Mouse (Mus musculus) gastrocnemius, postnatal 10 days (tissue): Measurements from ENCODE around the gene Cdsn. TPM values are rescaled to one million over a fixed set of nuclear protein-coding genes. Genes with fewer than 3 reads are reported as not detected.
A peak's percentile ranks its signal among the peaks of the same experiment; 100 is the strongest.

ENCODE experiments used
- DNase-seq: peaks from one replicate; pipeline ENCODE4 v3.0.0; 2021; ENCODE audit warnings: mixed read lengths
- total RNA-seq, 2 experiments: library from RNA; stranded (reverse); gene quantifications; 2 replicates each; pipeline ENCODE4 v1.2.3; 2021

Gene Cdsn
- total RNA-seq, 2 experiments from 2014 or later = 0.14 to 0.19 TPM

DNA sequence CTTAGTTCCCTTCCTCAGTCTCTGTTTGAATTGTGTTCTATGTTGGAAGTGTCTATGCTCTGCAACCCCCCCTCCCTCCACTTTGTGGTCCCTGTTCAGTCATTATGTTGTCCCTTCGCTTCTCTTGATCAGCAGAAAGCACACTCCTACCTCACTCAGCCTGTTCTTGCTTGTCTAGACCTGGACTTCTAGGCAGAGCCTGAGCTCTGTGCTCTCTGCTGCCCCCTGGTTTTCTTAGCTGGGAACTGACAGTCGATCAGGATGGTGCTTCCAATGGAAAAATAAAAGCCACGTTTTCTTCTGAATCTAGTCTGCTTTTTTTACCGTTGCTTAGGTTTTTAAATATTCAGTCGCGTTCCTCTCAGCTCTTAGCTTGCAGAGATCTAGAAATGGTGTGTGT is 17.6 kb upstream of the Cdsn start:
- peak; percentile 72 for DNase-seq

DNA sequence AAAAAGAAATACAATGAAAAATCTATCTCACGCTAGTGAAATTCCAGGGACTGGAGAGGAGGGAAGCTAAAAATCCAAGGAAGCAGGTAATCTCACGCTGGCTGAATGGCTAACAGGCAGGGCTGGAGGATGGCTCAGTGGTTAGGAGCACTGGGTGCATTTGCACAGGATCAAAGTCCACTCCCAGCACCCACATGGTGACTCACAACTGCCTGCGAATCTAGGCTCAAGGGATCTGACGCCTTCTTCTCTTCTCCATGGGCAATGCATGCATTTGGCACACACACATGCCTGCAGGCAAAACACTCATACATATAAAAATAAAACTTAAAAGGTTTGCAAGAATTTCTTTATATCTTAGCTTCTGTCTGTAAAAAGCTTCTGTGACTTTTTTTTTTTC is 14.5 kb upstream of the Cdsn start:
- no peak for DNase-seq

DNA sequence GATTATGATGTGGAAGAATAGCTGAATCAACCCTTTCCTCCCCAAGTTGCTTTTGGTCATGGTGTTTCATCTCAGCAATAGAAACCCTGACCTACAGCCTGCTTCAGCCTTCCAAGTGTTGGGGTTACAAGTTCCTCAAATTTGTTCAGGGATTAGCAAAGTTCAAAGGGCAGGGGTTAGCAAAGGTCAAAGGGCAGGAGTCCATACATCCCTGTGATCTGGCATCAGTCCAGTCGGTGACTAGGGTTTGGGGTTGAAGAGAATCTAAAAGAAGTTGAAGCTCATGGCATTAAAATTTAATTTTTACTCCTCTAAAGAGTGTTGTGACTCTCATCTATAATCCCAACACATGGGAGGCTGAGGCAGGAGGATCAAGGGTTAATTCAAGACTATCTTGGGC is 13.5 kb upstream of the Cdsn start:
- DNase-seq = no peak

DNA sequence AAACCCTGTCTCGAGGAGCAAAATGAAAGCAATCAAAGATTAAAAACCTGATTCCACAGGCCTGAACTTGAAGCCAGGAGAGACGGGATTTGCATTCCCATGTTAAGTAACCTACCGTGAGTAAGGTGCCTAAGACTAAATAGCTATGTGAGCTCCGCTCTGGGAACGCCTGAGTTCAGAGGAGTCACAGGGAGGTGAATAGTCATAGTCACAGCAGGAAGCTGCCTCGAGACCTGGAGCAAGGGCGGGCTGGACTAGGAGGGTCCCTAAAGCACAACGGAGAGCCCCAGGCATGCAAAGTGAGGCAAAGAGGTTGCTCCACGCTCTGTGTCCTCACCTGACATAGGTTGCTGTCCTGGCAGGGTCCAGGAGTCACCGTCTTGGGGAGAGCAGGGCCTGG is 12.4 kb upstream of the Cdsn start:
- DNase-seq = no peak

DNA sequence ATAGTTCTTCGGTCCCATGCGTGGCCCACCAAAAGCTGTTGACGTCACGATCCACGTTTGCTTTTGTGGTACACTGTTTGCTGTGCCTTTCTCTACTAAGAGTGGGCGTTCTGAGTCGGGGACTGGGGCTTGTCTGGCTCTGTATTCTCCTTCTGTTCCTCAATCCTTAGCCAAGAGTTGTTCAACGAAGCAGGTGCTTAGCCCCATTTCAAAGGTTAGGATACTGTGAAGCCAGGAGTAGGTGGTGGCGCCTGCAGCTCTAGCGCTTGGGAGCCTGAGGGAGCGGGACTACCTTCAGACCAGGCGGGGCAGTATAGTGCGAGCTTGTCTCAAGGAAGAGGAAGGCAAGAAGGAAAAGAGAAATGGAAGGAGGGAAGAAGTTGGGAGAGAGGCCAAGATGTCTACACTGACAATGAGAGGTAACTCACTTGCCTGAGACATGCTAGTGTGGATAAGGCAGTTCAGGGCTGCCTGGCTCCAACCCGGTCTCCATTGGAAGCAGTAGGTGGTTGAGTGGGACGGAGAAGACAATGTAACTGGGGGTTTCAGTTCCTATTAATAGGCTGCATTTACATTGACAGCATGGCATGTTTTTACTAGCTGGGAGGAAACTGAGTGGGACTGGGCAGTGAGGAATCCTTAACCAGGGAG is 9.0 kb upstream of the Cdsn start:
- DNase-seq = no peak

DNA sequence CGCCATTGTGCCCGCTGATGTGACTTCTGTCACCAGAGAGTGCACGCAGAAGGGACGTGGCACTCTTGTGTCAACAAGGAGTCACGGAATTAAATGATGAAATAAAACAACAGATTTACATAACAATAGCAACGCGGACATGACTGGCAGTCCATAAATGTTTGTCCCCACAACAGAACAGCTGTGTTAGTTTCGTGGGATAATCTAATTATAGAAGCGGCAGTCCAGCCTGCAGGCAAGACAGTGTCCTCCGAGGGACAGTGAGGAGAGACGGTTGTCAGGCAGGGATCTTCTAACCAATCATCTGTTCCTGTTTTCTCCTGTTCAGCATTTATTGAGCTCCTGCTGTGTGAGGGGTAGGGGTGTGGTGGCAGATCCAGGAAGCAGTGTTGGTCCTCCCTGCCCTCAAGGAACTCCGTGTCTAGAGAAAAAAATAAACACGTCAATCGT is 8.5 kb upstream of the Cdsn start:
- no peak for DNase-seq

DNA sequence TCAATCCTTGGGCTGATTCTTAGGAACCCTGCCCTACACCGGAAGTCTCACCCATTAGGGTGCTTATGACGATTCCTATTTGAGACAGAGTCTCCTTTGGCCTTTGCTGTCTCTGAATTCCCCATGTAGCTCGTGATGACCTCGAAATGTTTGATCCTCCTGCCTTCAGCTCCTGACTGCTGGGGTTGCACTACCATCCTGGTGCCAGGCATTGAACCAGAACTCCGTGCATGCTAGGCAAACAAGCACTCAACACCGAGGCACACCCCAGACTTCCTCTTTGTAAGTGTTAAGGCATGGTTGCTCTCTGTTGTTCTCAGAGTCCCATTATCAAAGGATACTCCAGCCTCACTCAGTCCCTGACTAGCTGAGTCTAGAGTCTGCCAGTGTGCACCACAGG is 7.9 kb upstream of the Cdsn start:
- DNase-seq = no peak

DNA sequence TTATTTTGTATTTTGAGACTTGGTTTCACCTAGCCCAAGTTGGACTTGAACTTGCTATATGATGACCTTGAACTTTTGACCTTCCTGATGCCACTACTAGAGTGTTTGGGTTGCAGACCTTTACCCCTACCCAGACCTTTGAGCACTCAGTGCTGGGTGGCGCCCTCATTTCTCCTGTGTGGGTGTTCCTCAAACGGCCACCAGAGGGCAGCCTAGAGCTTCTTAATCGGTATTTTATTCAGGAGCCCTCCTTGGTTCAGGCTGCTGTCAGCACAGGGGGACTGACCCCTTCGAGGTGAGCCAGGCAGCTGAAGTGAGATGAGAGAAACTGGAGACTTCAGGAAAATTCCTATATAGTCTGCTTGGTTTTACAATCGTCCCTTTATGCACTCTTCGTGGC is 7.2 kb upstream of the Cdsn start:
- DNase-seq = peak; percentile 63

DNA sequence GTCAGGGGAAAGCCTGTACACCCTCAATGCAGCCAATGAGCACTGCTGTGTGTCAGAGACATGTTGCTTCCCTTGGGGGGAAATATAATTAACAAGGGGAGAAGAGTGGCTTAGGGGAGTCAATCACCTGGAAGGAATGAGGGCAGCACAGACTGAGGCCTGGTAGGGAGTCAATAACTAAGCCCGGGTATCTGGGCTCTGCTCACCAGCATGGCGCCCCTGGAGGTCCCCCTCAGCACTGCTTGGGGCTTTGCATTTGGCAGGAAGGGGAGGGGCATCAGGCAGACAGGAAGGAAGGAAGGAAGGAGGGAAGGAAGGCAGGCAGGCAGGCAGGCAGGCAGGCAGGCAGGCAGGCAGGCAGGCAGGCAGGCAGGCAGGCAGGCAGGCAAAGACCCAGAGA is 4.5 kb upstream of the Cdsn start:
- no peak for DNase-seq

DNA sequence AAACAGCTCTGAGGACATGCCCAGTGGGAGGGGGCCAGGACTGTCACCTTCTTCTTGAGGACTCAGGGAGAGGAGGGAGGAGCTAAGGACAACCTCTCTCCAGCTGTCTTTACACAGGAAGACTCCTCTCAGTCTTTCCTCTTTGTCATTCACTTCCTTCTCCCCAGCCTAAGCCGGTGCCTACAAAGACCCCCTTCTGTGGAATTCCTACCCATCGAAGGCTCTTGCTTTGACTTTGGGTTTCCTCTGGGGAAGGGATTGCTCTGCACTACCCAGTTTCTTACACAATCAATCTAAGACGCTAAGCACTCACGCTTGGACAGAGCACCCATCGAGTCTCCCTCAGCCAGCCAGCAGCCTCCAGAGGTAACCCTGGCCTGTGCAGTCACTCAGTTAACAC is 3.3 kb upstream of the Cdsn start:
- DNase-seq = no peak

DNA sequence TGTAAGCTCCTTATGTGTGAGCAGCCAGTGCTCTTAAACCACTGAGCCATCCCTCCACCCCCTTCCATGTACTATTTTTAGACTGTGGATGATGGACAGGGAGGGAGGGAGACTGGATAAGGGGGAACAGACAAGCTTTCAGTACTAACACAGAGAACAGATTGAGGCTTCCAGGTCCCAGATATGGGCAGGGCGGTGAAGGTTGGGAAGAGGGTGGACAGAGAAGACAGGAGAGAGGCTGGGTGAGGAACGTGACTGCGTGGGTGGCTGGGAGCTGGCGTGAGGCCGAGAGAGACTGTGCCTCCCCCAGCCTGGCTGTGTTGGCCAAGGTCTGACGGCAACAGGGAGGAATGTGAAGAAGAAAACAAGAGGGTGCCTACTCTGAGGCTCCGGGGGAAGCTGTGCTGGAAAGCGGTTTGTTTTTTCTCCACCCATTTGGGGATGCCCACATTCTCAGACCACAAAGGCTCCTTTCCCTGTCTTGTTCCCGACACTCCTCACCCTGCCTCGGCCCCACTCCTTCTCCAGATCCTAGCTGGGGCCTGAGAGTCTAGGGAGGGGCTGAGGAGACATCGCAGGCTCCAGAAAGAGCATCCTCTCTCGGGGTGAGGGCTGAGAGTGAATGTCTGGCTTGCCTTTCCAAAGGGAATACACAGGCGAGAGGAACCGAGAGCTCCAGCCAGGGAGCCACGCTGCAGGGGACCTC is 2.3 kb upstream of the Cdsn start:
- DNase-seq = peak; percentile 73

DNA sequence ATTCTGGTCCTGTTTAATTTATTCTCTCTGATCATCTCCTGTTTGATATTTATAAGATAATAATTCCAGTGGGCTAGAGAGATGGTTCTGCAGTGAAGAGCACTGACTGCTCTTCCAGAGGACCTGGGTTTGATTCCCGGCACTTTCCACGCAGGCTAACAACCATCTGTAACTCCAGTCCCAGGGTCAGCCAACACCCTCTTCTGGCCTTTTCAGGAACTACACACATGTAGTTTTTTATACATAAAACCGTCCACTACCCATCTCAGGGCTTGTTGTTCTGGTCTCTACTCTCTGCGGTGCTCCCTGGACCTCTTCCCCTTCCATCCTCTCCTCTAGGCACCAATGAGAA is 1.8 kb upstream of the Cdsn start:
- DNase-seq = no peak

DNA sequence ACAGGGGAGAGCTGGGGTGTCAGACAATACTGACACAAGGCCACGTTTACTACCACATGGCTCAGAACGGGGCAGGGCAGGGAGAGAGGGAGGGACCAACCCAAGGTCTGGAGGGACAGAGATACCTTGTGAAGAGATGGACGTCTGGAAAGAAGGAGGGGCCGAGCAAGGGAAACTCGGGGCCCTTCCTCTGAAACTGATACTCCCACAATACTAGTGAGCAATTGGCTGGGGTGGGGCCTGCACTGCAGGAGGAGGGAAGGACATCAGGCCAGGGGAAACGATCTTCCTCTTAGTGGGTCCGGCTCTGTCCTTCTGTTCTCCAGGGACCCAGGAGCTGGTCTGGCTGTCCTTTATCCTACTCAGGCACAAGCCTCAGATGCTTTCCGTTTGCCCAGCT is 1.1 kb upstream of the Cdsn start:
- DNase-seq = no peak

DNA sequence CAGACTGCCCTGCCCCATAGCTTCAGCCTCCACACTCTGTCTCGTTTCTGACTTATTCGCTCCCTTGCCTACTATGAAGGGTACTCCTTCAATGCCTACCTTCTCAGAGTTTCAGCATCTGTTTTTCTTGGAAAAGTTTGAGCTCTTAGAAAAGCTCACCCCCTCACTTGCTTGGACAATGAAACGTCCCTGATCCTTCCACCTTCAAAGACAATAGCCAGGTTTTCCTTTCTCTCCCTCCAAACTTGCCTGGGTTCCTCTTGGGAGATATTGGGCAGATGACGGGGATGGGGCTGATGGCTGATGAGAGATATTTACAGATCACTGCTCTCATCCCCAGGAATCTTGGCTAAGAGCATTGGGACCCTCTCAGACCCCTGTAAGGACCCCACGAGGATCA is 2.4 kb downstream of the Cdsn start:
- DNase-seq = no peak

DNA sequence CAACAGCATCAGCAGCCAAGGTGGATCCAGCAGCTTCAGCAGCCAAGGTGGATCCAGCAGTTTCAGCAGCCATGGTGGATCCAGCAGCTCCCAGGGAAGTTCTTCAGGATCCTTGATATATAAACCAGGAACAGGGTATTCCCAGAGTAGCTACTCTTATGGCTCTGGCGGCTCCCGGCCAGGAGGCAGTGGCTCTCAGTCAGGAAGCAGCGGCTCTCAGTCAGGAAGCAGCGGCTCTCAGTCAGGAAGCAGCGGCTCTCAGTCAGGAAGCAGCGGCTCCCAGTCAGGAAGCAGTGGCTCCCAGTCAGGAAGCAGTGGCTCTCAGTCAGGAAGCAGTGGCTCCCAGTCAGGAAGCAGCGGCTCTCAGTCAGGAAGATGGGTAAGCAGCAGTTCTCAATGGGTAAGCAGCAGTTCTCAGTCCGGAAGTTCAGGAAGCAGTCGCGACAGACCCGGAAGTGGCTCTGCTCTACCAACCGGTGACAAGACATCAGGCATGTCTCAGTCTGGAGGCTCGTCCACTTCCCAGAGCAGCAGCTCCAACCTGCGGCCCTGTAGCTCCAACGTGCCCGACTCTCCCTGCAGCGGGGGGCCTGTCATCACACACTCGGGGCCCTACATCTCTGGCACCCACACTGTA is 3.0 kb downstream of the Cdsn start:
- DNase-seq = no peak

DNA sequence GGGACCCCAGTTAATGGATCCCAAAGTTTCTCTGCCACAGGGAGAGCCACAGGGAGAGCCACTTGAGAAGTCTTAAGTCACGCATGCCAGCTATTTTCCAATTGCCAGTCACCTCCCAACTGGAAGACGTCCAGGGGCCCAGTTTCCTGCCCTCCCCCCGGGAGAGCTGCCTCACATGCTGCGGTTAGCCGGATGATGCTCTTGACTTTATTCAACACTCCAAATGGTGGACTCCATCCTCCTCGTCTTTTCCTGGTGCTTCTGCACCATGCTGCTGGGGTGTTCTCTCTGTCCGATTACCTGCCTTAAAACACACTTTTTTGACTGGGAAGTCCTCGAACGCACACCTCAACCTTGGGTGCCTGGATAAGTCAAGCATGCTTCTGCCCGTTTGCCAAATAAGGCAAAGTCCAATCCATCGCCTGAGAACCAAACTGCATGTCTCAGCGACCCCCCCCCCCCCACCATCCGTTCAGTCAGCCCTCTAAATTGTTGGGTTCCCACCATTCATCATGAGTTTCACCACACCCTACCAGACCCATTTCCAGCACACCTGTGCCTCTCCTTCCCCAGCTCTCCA is 4.3 kb downstream of the Cdsn start:
- no peak for DNase-seq

DNA sequence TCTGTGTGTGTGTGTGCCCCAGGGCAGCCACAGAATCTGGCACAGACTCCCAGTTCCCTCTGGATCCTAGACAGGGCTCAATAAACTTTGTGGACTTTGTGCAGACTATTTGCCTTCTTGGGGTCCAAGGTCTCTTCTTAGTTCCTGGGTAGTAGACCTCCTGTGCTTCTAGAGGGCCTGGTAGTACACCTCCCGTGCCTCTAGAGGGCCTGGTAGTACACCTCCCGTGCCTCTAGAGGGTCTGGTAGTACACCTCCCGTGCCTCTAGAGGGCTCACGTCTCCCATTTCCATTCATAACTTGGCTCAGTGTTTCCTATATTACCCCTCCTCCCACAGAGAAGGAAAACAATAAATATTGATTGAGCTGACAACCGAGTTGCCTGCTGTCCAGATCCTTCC is 4.9 kb downstream of the Cdsn start:
- DNase-seq = no peak

DNA sequence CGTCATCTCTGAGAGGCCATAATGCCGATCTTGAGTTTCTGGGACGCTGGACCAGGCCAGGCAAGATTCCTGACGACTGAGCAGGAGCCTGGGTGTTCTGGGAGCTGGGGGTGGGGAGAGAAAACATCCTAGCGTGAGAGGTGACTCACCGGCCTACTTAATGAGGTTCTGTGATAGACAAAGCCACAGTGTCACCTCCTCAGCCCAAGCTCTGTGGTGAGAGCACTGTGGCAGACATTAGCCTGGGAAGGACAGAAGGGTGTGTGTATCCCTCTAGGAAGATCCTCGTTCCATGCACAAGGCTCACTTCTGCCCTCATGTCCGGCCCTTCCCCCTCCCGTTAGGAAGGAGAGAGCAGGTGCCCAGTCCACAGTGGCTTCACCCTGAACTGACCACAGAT is 5.4 kb downstream of the Cdsn start:
- no peak for DNase-seq

DNA sequence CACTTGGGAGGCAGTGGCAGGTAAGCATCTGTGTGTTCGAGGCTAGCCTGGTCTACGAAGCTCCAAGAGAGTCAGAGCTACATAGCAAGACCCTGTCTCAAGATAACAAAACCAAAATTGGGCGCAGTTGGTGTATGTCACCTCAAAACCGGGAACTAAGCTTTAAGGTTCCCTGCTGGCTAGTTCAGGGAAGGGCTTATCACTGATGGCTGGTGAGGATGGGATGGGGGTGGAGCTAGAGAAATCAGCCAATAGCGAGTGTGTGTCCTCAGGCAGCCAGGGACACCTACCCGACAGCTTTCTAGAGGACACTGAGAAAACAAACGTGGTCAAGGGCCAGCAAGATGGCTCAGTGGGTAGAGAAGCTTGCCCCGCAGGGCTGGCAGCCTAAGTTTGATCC is 6.3 kb downstream of the Cdsn start:
- DNase-seq = no peak

DNA sequence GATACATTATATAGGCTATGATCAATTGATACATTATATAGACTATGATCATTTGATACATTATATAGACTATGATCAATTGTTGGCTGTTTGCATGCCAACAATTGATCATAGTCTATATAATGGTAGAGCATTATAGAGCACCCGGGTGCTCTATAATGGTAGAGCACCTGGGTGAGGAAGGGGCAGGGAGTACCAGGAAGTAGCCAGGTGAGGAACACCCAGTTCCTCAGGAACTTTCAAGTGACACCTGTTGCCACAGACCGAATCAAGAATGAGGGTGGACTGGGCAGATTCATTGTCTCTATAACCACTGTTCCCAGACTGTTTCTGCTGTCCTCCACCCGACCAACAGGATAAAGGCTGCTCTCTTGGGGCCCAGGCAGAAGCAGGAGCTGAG is 15.2 kb downstream of the Cdsn start, which contains the start of gene 2300002M23Rik:
Gene 2300002M23Rik, plus strand, starts transcription at position 301 of the 400 bp plus-strand sequence.
- DNase-seq = no peak

DNA sequence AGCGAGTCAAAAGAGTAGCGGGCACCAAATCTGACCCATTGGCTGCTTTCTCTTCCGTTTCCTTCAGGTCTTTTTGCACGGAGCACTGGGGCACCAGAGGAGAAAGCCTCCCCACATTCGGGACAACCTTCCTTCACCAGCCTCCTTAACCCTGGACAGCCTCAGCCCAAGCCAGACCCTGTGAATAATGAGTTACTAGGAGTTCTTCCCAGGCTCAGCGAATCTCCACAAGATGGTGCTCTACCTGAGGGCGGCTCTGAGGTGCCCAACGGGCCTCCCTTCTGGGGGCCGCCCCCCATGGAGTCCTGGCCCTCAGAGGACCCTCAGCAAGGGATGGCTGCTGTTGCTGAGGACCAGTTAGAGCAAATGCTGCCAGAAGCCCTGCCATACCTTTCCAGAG is 15.8 kb downstream of the Cdsn start:
- DNase-seq = no peak

DNA sequence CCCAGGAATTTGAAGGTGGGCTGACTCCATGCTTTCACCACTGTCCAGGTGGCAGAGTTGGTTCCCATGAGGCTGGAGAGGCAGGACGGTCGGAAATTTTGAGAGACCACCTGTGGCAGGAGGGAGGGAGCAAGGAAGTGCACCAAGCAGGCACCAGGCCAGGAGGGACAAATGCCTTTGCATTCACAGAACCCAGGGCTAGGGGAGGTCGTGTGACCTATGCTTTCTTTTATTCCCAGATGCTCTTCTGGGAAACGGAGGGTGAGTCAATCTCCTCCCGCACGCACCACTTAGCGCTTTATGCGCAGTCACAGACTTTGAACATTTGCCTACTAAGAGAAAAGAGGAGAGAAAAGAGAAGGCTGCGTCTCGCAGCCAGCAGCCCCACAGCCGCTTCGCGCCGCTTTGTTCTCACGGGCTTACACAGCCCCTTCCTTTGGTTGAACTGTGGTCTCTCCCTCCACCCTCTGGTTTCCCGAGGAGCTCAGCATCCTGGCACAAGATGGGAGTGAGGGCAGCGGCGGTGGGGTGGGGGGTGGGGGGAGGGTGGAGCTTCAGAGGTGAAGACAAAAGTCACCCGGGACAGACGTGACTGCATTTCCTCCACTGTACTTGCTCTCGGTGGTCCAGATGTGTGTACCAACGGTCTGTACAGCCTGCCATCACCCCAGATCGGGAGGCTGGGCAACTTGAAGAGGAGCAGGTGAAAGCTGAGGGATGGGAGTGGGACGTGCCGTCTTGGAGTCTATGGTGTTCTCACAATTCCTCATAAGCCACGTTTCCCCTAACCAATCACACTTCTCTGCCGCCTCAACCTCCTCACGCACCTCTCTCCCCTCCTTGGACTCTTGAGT is 17.4 kb downstream of the Cdsn start:
- DNase-seq = no peak

DNA sequence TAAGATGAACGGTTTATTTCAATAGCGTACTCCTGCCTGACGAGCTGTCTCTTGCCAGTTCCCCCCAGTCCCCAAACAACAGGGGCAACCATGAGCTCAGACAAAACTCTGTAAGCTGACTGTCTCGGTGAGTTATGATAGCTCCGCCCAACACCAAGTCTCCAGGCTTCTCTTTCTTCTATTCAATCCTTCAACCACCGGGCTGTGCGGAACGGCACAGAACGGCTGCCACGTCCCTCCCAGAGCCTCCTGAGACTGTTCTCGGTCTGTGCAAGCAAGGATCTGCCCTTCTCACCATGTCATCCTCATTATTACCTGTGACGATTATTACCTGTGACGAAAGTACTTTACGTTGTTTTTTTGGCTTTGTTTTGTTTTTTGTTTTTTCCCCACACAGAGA is 18.9 kb downstream of the Cdsn start:
- no peak for DNase-seq
